Mouse (Mus musculus) cerebellum, adult 18-20 months (tissue): ENCODE measurements around the gene Gm20532.

Experiments
- DNase-seq, 2 experiments: peaks; one replicate each; pipeline ENCODE4 v3.0.0; 2021

Gene Gm20532

DNA sequence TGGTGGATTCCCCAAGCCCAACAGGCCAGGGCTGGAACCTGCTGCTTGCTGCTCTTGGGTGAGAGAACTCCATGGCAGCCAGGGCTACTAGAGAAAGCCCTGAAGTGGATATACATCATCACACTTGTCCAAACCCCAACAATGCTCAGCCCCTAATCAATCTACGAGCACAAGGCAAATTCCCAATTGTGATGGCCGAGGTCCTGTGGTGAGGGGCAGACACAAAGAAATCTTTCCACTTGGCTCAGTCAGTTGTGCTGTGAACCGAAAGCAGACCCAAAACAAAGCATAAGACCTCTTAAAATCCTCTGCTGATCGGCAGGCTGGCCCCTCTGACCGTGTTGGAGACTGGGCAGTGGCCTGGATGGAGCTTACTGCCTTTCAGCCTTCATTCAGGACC, 11.6 kb upstream of the Gm20532 start:
- DNase-seq = no peak

GRCm38 (mm10) chr2:26575378-26575777, 11.1 kb upstream of the Gm20532 start:
- no peak for DNase-seq

DNA sequence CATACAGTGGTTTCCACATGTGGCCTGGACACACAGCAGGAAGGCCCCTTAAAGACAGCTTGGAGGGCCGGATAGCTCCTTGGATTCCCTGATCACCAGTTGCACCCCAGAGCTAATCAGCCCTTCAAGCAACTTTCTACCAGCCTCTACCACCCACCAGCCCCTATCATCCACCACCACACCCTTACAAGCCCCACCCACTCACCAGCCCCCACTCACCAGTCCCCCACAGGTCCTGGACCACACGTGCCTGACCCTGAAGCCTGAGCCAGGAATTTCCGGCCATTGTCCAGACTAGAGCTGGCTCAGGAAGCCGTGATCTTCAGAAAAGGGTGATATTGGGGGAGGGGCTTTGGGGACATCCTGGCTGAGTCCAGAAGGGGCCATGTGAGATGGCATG, 10.6 kb upstream of the Gm20532 start:
- no peak for DNase-seq

DNA sequence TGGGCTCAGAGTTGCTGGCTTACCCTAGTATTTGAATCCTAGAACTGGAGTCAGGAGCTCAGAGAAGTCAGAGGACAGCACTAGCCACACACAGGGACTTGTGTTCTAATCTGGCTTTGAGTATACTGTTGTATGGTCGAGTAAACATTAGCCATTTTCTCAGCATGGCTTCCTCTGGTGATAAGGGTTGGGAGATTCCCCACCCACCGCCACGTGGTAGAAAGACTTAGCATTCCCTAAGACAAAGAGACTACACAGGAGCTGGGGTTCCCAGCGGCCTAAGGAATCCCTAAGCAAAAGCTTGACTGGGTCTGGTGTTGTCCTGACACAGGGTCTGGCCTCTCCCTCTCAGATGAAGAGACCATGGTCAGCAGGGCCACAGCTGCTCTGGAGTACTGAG, 10.0 kb upstream of the Gm20532 start:
- no peak for DNase-seq

DNA sequence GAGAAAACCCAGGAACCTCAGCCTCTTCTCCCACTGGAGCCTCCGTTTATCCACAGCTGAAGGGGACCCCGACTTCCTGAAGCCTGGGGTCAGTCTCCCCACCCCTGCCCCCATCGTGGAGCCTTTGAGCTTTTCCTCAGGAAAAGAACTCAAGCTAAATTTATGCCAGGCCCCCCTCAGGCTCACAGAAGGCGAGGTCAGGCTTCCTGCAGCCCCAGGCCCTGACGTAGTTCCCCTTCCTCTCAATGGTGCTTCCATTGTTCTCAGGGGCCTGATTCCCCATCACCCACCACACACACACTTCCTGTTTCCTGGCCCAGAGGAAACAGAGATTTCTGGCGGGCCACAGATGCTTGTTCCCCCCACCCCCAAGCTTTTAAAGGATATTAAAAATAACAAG, 8.1 kb upstream of the Gm20532 start:
- DNase-seq = no peak

DNA sequence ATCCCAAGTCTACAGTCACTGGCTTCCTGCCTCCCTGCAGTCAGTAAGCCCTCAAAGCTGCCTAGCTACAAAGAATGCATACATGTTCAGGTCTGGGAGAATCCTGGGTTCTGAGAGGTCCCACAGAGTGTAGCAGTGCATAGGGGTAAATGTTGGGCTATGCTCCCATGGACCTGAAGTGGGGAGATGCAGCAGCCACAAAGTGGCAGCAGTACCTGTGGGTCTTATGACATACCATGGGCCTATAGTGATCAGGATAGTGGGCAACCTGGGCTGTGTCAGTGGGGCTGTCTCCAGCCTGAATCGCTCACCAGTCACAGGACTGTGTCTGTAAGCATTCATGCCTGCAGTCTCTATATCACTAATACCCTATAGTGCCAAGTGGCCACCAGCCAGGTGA, 6.7 kb upstream of the Gm20532 start, which contains the start of gene Egfl7:
Gene Egfl7, plus strand, starts transcription at position 301 of the 400 bp plus-strand sequence.
- no peak for DNase-seq

DNA sequence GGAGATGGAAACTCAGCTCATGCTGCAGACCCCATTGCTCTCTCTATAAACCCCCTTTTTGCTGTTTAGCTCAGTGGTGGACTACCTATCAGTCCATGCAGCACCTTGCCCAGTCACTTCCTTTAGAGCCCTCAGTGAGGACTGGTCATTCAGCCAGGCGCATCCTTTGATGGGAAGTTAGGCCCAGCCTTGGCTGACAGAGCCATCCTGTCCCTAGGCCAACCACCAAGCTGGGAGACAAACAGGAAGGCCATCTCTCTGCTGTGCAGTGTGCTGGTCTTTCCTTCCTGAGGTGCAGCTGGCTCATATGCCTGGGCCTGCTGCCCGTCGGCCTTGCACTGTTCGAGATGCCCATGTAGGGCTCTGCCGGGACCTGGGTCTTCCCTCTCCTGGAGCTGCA, 5.7 kb upstream of the Gm20532 start:
- no peak for DNase-seq

DNA sequence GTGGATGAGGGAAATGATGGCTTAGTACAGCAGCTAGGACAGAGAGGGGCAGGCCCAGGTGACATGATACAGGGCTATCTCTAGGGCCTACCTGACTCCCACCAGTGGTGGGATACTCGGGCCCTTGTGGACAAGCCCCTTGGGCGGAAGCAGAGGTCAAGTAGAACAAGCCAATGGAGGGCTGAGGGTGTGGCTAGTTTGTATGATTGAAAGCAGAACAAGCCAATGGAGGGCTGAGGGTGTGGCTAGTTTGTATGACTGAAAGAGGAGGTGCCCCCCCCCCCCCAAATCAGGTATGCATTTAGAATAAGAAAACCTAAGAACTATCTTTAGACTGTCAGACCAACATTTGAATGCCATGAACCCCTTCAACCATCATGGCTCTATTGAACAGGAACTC, 4.2 kb upstream of the Gm20532 start:
- DNase-seq = no peak

- DNase-seq = no peak
These were observed 3.7 kb upstream of the Gm20532 start for GRCm38 (mm10) chr2:26582741-26583140.

DNA sequence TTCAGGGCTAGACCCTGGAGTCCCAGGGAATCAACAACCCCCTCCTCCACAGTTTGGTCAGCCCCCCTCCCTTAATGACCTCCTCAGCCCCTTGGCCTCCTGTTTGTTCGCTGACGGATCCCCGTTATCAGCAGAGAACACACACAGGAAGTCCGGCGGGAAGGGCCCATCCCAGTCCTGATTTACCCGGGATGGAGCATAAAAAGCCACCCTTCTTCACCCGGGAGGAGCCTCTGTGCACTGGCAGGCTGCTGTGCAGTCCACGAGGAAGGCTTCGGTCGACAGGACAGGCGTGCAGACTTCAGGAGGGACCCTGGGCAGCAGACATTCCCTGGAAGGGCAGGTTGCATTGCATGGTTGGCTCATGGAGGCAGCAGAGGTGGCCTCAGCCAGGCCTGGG, 2.8 kb upstream of the Gm20532 start:
- DNase-seq = no peak

DNA sequence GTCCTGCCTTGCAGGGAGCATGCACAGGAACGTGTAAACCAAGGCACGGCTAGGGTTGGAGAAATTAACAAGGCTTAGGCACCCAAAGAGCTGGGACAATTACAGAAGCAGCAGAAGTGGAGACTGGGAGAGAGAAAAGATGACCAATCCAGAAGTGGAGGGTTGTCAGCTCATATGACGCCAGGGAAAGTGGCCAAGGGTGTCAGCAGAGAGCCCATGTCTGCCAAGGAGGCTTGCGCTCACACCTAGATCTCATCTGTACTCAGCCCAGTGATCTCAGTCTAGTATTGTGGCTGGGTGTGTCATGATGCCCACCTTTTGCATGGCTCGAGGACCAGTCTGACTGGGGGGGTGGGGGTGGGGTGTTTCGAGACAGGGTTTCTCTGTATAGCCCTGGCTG, 726 bp upstream of the Gm20532 start:
- peak in 1 of 2 experiments; percentile 13 for DNase-seq

DNA sequence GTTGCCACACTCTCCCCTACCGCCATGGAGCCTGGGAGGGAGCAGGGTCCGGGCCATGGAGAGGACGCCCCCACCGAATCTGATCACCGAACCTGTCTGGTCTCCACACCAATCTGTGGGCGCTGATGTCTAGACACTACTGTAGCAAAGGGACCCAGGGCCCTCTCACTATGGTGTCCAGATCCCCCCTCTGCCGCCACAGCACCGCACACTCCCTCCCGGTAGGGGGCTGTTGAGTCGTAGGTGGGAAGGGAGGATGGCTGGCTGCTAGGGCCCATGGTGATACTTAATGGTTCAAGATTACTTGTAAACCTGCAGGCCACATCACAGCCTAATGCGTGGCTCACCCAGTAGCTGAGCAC, 586 bp downstream of the Gm20532 start:
- no peak for DNase-seq

DNA sequence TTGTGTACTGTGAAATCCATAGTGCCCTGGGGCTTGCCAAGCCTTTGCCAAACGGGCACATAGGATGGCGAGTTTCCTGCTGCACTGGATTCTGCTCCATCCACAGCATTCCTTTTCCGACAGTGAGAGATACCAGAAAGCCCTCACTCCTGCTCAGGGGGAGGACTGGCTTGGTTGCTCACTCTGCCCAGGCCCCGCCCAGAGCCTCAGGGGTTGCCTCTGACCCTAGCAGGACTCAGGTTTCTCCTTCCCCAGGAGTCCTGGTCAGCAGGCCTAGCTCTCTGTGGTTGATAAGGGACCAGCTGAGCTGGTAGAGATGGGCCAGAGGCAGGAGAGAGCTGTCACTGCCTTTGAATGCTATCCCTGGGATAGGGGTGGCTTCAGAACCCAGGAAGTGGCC, 2.1 kb downstream of the Gm20532 start:
- DNase-seq = no peak

- DNase-seq = no peak
These were observed 2.8 kb downstream of the Gm20532 start for GRCm38 (mm10) chr2:26589284-26589683.

DNA sequence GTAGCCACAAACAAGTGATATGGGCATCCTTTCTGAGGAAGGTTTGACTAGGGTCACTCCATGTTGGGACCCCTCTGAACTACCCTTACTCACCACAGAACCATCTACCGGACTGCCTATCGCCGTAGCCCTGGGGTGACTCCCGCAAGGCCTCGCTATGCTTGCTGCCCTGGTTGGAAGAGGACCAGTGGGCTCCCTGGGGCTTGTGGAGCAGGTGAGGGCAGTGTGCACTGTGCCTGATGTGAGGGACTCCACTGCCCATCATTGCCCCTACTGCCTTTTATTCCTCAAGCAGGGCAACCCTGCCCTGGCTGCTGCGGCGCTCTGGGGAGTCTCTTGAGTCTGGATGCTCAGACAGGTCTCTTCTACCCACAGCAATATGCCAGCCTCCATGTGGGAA, 3.8 kb downstream of the Gm20532 start:
- DNase-seq = no peak

GRCm38 (mm10) chr2:26590962-26591361, 4.5 kb downstream of the Gm20532 start:
- no peak for DNase-seq

DNA sequence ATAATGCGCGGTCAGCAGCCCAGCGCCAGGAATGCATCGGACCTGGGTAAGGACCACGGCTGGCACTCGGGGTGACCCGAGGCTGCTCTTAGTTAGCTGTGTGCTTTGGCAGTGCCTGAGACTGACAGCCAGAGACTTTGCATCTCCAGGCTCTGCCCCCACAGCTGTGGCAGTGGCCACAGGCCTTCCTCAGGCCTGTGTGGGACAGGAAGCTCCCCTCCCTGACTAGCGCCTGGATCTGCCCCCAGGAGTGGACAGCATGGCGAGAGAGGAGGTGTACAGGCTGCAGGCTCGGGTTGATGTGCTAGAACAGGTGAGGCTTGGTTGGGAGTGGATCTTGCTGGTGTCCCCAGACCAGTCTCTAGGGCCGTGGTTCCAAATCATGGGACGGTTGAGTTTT, 5.0 kb downstream of the Gm20532 start:
- no peak for DNase-seq

DNA sequence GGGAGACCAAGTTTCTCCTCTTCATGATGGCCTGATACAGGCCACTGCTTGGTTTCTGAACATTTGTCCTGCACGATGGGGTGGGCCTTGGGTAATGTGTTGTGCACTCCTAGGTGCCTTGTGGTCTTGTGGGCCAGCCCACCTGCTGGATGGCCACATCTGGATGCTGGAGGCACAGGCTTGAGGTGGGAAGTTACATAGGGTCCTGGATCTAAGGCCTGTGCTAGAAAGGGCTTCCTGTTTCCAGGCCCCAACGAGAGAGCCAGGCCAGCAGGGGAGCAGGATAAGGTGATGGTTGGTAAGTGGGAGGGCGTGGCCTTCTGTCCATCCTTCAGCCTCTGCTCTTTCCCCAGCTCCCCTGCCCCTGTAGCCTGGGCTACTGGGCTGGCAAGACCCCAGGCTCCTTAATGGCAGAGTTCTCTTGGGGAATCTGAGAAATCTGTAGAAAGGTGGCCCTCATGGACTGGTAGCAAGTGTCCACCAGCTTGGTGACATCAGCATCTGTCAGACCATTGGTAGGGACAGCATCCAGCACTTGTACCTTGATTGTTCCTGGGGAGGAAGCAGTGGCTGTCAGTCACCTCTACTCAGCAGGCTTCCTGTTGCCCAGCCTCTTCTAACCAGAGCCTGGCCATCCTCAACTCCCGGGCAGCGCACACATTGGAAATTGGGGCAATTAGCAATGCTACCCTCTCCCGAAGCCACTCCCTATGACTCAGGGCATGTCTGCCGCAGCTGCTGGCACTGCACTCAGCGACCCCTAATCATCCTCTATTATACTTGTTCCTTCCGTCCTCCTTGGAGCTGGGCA, 7.0 kb downstream of the Gm20532 start:
- DNase-seq = no peak

GRCm38 (mm10) chr2:26594022-26594346, 7.5 kb downstream of the Gm20532 start:
- DNase-seq = peak; percentile 23 to 28

- DNase-seq = no peak
These were observed 8.1 kb downstream of the Gm20532 start for GRCm38 (mm10) chr2:26594461-26594933.

DNA sequence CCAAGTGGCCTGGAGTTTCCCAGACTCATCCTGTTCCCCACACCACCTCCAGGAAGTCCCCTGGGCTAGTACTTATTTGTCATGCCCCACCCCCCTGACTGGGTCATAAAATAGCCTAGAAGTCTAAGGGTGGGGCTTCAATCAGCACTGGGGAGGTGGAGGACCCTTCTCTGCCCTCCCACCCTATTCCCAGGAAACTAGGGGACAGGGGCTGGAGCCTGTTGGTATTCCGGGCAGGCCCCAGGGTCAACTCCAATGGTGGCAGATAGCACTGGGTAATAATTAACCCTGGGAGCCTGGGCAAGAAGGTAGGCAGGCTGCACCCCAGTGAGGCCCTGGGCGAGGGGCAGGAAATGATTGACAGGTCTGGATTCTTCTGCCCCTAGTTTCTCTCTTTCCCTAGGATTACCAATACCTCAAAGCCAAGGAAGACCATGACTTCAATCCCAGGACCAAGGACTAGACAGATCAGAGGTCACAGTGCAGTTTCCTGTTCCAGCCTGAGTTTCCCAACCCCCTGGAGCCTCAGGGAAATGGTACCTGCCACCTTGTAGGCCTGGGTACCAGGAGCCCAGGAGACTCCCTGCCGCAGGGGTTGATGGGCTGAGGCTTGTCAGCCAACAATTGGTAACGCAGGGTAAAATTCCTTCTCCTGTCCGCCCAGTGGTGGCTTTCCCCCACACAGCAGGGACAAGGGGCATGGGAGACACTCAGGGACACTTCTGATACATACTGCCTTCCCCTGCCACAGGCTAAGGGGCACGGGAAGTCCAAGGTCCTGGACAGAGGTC, 8.7 kb downstream of the Gm20532 start:
- no peak for DNase-seq

- DNase-seq = no peak
These were observed 9.4 kb downstream of the Gm20532 start for GRCm38 (mm10) chr2:26595725-26596435.

- DNase-seq = no peak
These were observed 10.5 kb downstream of the Gm20532 start for GRCm38 (mm10) chr2:26596898-26597297.

- no peak for DNase-seq
These were observed 11.4 kb downstream of the Gm20532 start for GRCm38 (mm10) chr2:26597810-26598209.
